Mouse (Mus musculus) neural tube, embryonic 11.5 days (tissue): ENCODE measurements at regions not wholly inside any gene's neighbourhood (a gene's known extent, or its start where the extent isn't known, plus 50 kb on each side); places are given as distances from the start of the nearest gene placed in this dataset.

Experiments
- ATAC-seq: fragments of 200-750 bp; cut with Nextera tagmentation; 2 replicates; pipeline ENCODE4 v1.8.0; 2017; ENCODE audit warnings: moderate number of reproducible peaks, mild to moderate bottlenecking, moderate TSS enrichment, moderate library complexity; ENCODE audit not compliant: insufficient read depth, low FRiP score, low TSS enrichment
- DNase-seq: peaks from one replicate; pipeline ENCODE4 v3.0.0-alpha.2; 2015; ENCODE audit warnings: low spot score
- H3K27ac ChIP-seq: fragments of 300-500 bp; sonication (generic); 2 replicates; pipeline ENCODE4 v1.5.1; 2014; ENCODE audit warnings: low read depth, mild to moderate bottlenecking, low read length
- H3K27me3 ChIP-seq: fragments of 300-500 bp; sonication (generic); 2 replicates; pipeline ENCODE4 v1.6.1; 2014; ENCODE audit warnings: mild to moderate bottlenecking, low read length, mixed read lengths; ENCODE audit not compliant: control insufficient read depth, insufficient read depth
- H3K36me3 ChIP-seq: fragments of 300-500 bp; sonication (generic); 2 replicates; pipeline ENCODE4 v1.6.1; 2014; ENCODE audit warnings: mild to moderate bottlenecking, low read length, moderate library complexity, mixed read lengths; ENCODE audit not compliant: control insufficient read depth, insufficient read depth
- H3K4me1 ChIP-seq: fragments of 300-500 bp; sonication (generic); 2 replicates; pipeline ENCODE4 v1.6.1; 2014; ENCODE audit warnings: low read length, mixed read lengths; ENCODE audit not compliant: control insufficient read depth, insufficient read depth
- H3K4me2 ChIP-seq: fragments of 300-500 bp; sonication (generic); 2 replicates; pipeline ENCODE4 v1.6.1; 2014; ENCODE audit warnings: low read depth, mild to moderate bottlenecking, moderate library complexity
- H3K4me3 ChIP-seq: fragments of 300-500 bp; sonication (generic); 2 replicates; pipeline ENCODE4 v1.5.1; 2014; ENCODE audit warnings: low read depth, low read length
- H3K9ac ChIP-seq: fragments of 300-500 bp; sonication (generic); 2 replicates; pipeline ENCODE4 v1.6.1; 2014; ENCODE audit warnings: mild to moderate bottlenecking, low read length
- H3K9me3 ChIP-seq: fragments of 300-500 bp; sonication (generic); 2 replicates; pipeline ENCODE4 v1.6.1; 2016; ENCODE audit warnings: low read length; ENCODE audit not compliant: control insufficient read depth
- WGBS: fragments of 180-500 bp; shearing (Covaris S2); extraction: QIAGEN DNeasy Blood & Tissue Kit; methylation state at CpG from one replicate; pipeline ENCODE4 v1.1.7; 2014; 5-methylcytosine and 5-hydroxymethylcytosine counted together

DNA sequence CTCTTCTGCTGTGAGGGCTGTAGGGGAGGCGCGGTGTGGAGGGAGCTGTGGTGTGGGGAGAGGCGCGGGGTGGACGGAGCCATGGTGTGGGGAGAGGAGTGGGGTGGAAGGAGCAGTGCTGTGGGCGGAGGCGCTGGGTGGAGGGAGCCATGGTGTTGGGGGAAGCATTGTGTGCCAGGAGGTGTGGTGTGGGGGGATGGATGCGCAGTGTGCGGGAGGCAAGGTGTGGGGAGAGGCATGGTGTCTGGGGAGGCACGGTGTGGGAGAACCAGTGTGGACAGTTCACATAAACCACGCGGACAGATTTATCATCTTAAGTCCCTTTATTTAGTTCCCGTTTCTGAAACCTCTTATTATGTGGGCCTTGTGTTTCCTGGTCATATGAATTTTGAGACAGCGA lies 164.6 kb downstream of the Phlda1 start:
- H3K27ac ChIP-seq: no peak overlapping the region
- no peak for ATAC-seq
- H3K27me3 ChIP-seq: no peaks in the 10 kb centered on the region
- H3K9ac ChIP-seq: no peak overlapping the region
- H3K4me3 ChIP-seq: no peak overlapping the region
- H3K4me2 ChIP-seq: no peak overlapping the region
- H3K9me3 ChIP-seq: no peaks in the 10 kb centered on the region; the same call in 1 of the 2 replicates
- H3K4me1 ChIP-seq: peaks cover 2% of the 10 kb centered on the region; the same call in 1 of the 2 replicates
- DNase-seq: no peak
- no peaks in the 10 kb centered on the region for H3K36me3 ChIP-seq
- 88% methylated on average over 14 of the region's 14 CpGs for WGBS

DNA sequence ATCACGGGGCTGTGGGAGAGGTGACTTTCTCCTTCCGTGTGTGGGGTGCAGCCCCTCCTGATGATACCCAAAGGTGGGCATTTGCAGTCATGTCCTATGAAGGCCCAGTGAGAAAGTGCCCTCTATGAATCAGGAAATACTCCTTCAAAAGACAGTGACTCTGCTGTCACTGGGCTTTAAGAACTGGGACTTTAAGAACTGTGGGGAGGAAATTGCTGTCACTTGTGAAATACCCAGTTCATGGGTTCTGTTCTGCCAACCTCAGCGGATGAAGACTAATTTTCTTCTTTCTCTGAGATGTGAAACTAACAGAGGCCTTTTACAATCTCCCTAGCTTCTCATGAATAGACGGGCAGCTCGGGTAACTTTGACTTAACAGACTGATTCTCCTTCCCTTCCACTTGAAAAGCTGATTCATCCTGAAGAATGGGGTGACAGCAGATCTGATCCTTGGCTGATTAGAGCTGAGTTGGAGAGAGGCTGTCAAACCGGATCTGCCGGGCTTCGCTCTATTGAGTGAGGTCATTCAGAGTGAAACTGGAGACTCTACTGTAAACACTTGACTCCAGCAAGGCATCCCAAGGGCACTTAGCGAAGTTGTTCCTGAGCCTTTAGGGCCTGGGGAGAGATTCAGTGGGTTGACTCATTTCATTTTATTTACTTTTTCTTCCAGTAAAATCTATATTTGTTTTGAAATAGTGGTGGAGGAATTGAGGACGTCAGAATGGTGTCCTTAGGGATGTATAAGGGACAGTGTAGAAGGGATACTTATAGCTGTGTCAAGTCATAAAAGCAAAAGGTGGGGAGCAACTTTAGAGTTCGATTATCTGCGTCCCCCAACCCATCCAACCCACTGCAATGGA lies 166.6 kb downstream of the Phlda1 start:
- Histone ChIP-seq H3K27me3 (no peaks in the 10 kb centered on the region), H3K9me3 (no peaks in the 10 kb centered on the region), H3K4me1 (peaks cover 2% of the 10 kb centered on the region; the same call in 1 of the 2 replicates), H3K36me3 (no peaks in the 10 kb centered on the region), H3K9ac (no peak overlapping the region), H3K27ac (no peak overlapping the region), H3K4me2 (no peak overlapping the region), H3K4me3 (no peak overlapping the region)
- WGBS: 46% methylated on average over 12 of the region's 12 CpGs
- ATAC-seq (no peak), DNase-seq (no peak)

DNA sequence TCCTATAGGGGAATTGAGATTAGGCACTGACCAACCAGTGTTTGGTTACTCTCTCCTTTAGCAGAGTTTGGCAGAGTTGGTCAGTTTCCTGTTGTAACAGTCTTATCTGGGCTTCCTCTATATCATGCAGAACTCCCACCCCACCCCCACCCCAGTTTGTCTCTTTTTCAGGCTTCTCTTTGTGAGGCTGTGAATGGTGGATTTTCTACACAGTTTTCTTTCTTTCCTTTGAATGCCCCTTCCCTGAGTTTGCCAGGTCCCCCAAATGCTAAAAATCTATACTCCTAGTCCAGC lies 167.2 kb downstream of the Phlda1 start:
- H3K27ac ChIP-seq: no peak overlapping the region
- no peak for ATAC-seq
- H3K4me3 ChIP-seq: no peak overlapping the region
- no peaks in the 10 kb centered on the region for H3K36me3 ChIP-seq
- H3K4me2 ChIP-seq: no peak overlapping the region
- H3K27me3 ChIP-seq: no peaks in the 10 kb centered on the region
- no peaks in the 10 kb centered on the region for H3K9me3 ChIP-seq
- no peak for DNase-seq
- peaks cover 2% of the 10 kb centered on the region; the same call in 1 of the 2 replicates for H3K4me1 ChIP-seq
- H3K9ac ChIP-seq: no peak overlapping the region

DNA sequence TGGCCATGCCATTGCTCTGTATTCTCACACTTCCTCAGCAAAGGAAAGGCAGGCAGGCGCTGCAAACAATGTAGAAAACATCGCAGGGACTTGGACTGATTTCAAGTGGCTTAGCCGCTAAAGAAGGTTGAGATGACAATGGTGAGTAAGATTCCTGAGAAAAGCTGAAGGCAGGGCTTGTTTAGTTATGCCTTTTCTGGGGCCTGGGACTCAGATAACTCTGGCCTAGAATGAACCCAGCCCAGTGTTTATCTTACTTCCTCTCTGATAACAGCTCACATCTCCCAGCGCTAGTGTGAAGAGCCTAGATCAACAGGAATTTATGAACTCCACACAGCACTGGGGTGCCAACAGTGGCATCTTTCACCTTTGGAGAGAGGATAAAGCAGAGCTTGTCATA lies 170.2 kb downstream of the Phlda1 start:
- Histone ChIP-seq H3K27me3 (no peaks in the 10 kb centered on the region), H3K36me3 (no peaks in the 10 kb centered on the region), H3K4me2 (no peak overlapping the region), H3K4me1 (peaks cover 2% of the 10 kb centered on the region; the same call in 1 of the 2 replicates), H3K9me3 (no peaks in the 10 kb centered on the region), H3K27ac (no peak overlapping the region), H3K9ac (no peak overlapping the region), H3K4me3 (no peak overlapping the region)
- DNase-seq (no peak), ATAC-seq (no peak)
- WGBS: 83% methylated on average over 4 of the region's 4 CpGs

DNA sequence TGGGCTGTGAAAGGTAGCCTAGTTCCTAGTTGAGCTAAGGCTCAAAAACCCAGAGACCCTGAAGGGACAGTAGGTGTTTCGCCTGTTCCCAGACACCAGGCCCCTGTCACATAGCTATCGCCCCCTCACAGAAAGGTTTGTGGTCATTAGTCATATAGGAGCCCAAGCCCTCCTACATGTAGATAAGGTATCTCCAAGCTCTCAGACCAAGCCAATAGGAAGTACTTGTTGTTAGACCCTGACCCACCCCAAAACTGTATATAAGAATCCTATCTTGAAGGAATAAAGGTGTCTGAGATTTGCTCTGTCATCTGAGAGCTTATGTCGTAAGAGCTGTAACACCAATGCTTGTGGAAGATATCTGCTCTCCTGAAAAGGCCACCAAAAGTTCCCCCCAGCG lies 174.8 kb downstream of the Phlda1 start:
- 81% methylated on average over 4 of the region's 4 CpGs for WGBS
- DNase-seq (no peak), ATAC-seq (no peak)
- Histone ChIP-seq H3K4me3 (no peak overlapping the region), H3K9me3 (no peaks in the 10 kb centered on the region), H3K27me3 (no peaks in the 10 kb centered on the region), H3K36me3 (no peaks in the 10 kb centered on the region), H3K27ac (no peak overlapping the region), H3K9ac (no peak overlapping the region), H3K4me1 (no peaks in the 10 kb centered on the region), H3K4me2 (no peak overlapping the region)

DNA sequence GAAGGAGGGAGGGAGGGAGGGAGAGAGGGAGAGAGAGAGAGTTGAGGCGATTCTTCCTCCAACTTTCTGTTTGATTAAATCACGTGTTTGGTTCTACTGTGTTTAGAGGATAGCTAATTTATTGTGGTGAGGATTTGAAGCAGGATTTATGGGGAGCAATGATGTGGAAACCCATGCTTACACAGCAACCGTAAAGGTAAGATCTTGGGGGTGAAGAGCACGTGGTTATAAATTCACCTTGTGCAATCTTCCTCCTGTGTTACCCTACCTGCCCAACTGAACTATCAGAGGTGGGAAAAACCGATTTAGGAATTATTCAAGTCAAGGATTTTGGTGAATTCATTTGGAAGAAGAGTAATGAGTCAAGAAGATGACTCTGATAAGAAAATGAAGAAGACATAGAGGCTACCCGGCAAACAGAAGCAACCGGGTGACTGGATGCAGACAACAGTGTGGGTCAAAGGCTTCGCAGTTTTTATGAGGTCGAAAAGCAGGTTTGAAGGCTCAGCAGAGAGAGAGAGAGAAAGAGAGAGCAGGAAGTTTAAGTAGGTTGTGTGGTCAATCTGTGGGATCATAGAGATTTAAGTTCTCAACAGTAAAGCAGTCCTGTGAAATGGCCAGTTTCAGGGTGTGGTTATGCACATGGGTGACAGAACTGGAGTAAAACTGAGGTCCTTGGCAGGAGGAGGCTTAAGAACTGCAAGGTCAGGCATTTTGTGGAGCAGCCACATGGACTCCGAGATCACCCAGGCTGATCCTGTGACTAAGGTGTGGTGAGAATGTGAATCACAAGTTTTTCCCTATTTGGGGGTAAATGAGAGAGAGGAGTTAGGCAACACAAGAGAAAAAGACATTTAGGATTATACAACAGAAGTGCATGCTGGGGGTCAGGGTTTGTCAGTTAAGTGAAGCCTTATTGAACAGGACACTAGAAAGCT lies 178.6 kb downstream of the Phlda1 start:
- Histone ChIP-seq H3K36me3 (no peaks in the 10 kb centered on the region), H3K9me3 (no peaks in the 10 kb centered on the region), H3K4me3 (no peak overlapping the region), H3K4me2 (no peak overlapping the region), H3K4me1 (no peaks in the 10 kb centered on the region), H3K27ac (no peak overlapping the region), H3K9ac (no peak overlapping the region), H3K27me3 (no peaks in the 10 kb centered on the region)
- DNase-seq: no peak
- ATAC-seq: no peak
- 82% methylated on average over 10 of the region's 10 CpGs for WGBS

DNA sequence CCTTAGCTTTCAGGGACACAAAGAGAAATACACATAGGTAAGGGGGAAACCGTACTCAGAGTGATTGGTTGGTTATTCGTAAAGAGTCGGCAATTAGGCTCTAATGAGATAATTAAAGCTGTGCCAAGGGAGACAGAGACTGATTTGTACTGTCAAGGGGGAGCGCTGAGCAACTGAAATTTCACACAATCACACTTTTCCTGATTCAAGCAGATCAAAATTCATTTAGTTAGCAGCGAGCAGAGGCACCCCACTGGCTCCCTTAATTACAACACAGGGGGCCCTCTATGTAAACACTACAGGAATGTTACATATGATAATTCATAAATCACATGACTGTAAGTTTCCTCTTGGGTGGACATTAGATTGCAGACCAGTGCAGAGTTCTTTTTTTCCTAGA lies 180.5 kb downstream of the Phlda1 start:
- WGBS: 45% methylated on average over 5 of the region's 5 CpGs
- no peak overlapping the region for H3K9ac ChIP-seq
- H3K27ac ChIP-seq: no peak overlapping the region
- no peak overlapping the region for H3K4me3 ChIP-seq
- DNase-seq (no peak), ATAC-seq (no peak)
- no peaks in the 10 kb centered on the region for H3K4me1 ChIP-seq
- no peaks in the 10 kb centered on the region for H3K36me3 ChIP-seq
- no peaks in the 10 kb centered on the region for H3K27me3 ChIP-seq
- H3K4me2 ChIP-seq: no peak overlapping the region
- H3K9me3 ChIP-seq: no peaks in the 10 kb centered on the region

DNA sequence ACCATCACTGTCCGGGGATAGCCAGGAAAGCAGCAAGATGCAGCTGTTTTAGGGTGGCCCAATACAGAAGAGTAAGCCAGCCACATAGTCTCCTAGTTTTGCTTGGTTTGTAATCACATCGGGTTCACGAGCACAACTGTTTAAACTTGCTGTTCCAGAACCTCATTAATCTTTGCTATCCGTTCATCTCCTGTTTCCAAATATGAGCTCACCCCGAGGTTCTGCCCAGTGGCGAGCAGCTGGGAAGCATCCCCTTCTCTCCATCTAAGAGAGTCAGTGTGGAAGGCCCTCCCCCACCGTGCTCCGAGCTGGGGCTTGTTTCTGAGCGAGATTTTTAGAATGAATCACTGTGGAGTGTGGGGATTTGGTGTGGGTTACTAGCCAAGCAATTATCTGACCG lies 183.5 kb downstream of the Phlda1 start:
- Histone ChIP-seq H3K27me3 (no peaks in the 10 kb centered on the region), H3K4me1 (no peaks in the 10 kb centered on the region), H3K9me3 (no peaks in the 10 kb centered on the region), H3K27ac (no peak overlapping the region), H3K9ac (no peak overlapping the region), H3K36me3 (no peaks in the 10 kb centered on the region), H3K4me2 (no peak overlapping the region), H3K4me3 (no peak overlapping the region)
- DNase-seq (no peak), ATAC-seq (no peak)
- 63% methylated on average over 10 of the region's 10 CpGs for WGBS

DNA sequence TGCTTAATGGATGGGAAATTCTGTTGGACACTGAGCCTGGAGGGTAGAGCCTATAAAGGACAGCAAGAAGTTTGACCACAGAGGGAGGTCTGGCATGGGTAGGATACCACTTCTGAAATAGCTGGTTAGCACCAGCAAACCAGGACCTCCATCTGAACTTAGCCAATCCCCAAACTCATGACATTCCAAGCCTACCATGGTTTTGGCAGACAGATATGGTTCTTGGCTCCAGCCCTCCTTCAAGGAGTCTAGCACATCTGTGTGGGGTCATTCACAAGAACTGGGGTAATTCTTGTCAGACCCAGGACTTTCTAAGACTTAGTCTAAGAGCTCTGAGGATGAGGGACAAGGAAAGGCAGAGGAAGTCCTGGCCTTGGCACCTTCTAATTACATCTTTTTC lies 187.7 kb downstream of the Phlda1 start:
- Histone ChIP-seq H3K4me3 (no peak overlapping the region), H3K36me3 (no peaks in the 10 kb centered on the region), H3K4me2 (no peak overlapping the region), H3K27me3 (no peaks in the 10 kb centered on the region), H3K27ac (no peak overlapping the region), H3K9me3 (no peaks in the 10 kb centered on the region), H3K4me1 (no peaks in the 10 kb centered on the region), H3K9ac (no peak overlapping the region)
- DNase-seq (no peak), ATAC-seq (no peak)
